Mouse (Mus musculus): Measurements from ENCODE around the gene Pdlim1. TPM values are rescaled to one million over a fixed set of nuclear protein-coding genes. Genes with fewer than 3 reads are reported as not detected.
A peak's percentile ranks its signal among the peaks of the same experiment; 100 is the strongest.

The Pdlim1 gene
- polyA plus RNA-seq, 1 experiment = 133 TPM

GRCm38 (mm10) chr19:40268493-40268892 lies 3.1 kb downstream of the Pdlim1 start:
- TF ChIP-seq CTCF (IDR thresholded peaks at IDR 0.05; ENCODE audit: borderline replicate concordance, control insufficient read depth, extremely low read depth, insufficient read depth, low read length, poor library complexity) (no peak), POLR2A (IDR thresholded peaks at IDR 0.05; ENCODE audit: control insufficient read depth, extremely low read depth, insufficient read depth, low read length, poor library complexity) (no peak)
- no peak overlapping the region for H3K4me3 ChIP-seq (ENCODE audit: control insufficient read depth, insufficient read depth, low read length)
- H3K27ac ChIP-seq (ENCODE audit: control insufficient read depth, insufficient read depth, low read length) = no peak overlapping the region
- no peak for DNase-seq
- H3K36me3 ChIP-seq (ENCODE audit: control insufficient read depth, insufficient read depth, low read length) = no peaks in the 10 kb centered on the region
- H3K27me3 ChIP-seq (ENCODE audit: control insufficient read depth, insufficient read depth, low read length) = no peaks in the 10 kb centered on the region
- WGBS = 88% methylated on average over 3 of the region's 3 CpGs
- H3K4me1 ChIP-seq (replicated peaks; ENCODE audit: control insufficient read depth, insufficient read depth, low read length) = peaks cover 22% of the 10 kb centered on the region

GRCm38 (mm10) chr19:40267380-40267779 lies 4.3 kb downstream of the Pdlim1 start:
- H3K4me1 ChIP-seq (replicated peaks; ENCODE audit: control insufficient read depth, insufficient read depth, low read length) = peaks cover 22% of the 10 kb centered on the region

GRCm38 (mm10) chr19:40259485-40259884 lies 12.2 kb downstream of the Pdlim1 start:
- DNase-seq = no peak
- WGBS = 97% methylated on average over 1 of the region's 1 CpGs
- H3K4me3 ChIP-seq (ENCODE audit: control insufficient read depth, insufficient read depth, low read length) = no peak overlapping the region

More at GRCm38 (mm10) chr19:40267380-40267779, 4.3 kb downstream of the Pdlim1 start:
- Histone ChIP-seq H3K27me3 (ENCODE audit: control insufficient read depth, insufficient read depth, low read length) (no peaks in the 10 kb centered on the region), H3K36me3 (ENCODE audit: control insufficient read depth, insufficient read depth, low read length) (no peaks in the 10 kb centered on the region), H3K4me3 (ENCODE audit: control insufficient read depth, insufficient read depth, low read length) (no peak overlapping the region), H3K27ac (ENCODE audit: control insufficient read depth, insufficient read depth, low read length) (peak overlapping the region; percentile 31)
- TF ChIP-seq POLR2A (IDR thresholded peaks at IDR 0.05; ENCODE audit: control insufficient read depth, extremely low read depth, insufficient read depth, low read length, poor library complexity) = no peak
- TF ChIP-seq CTCF (IDR thresholded peaks at IDR 0.05; ENCODE audit: borderline replicate concordance, control insufficient read depth, extremely low read depth, insufficient read depth, low read length, poor library complexity) = no peak
- 48% methylated on average over 1 of the region's 1 CpGs for WGBS
- DNase-seq = peak; percentile 40

GRCm38 (mm10) chr19:40257396-40257795 lies 14.2 kb downstream of the Pdlim1 start:
- peak overlapping the region; percentile 30; the same call in 1 of the 2 replicates for H3K4me3 ChIP-seq (ENCODE audit: control insufficient read depth, insufficient read depth, low read length)
- WGBS = 3% methylated on average over 4 of the region's 4 CpGs

More at GRCm38 (mm10) chr19:40259485-40259884, 12.2 kb downstream of the Pdlim1 start:
- Histone ChIP-seq H3K36me3 (ENCODE audit: control insufficient read depth, insufficient read depth, low read length) (no peaks in the 10 kb centered on the region), H3K27me3 (ENCODE audit: control insufficient read depth, insufficient read depth, low read length) (no peaks in the 10 kb centered on the region), H3K27ac (ENCODE audit: control insufficient read depth, insufficient read depth, low read length) (no peak overlapping the region), H3K4me1 (replicated peaks; ENCODE audit: control insufficient read depth, insufficient read depth, low read length) (peaks cover 17% of the 10 kb centered on the region)
- no peak for TF ChIP-seq CTCF (IDR thresholded peaks at IDR 0.05; ENCODE audit: borderline replicate concordance, control insufficient read depth, extremely low read depth, insufficient read depth, low read length, poor library complexity)
- no peak for TF ChIP-seq POLR2A (IDR thresholded peaks at IDR 0.05; ENCODE audit: control insufficient read depth, extremely low read depth, insufficient read depth, low read length, poor library complexity)

GRCm38 (mm10) chr19:40256376-40257050 lies 15.1 kb downstream of the Pdlim1 start:
- TF ChIP-seq POLR2A (IDR thresholded peaks at IDR 0.05; ENCODE audit: control insufficient read depth, extremely low read depth, insufficient read depth, low read length, poor library complexity) (no peak), CTCF (IDR thresholded peaks at IDR 0.05; ENCODE audit: borderline replicate concordance, control insufficient read depth, extremely low read depth, insufficient read depth, low read length, poor library complexity) (no peak)
- Histone ChIP-seq H3K36me3 (ENCODE audit: control insufficient read depth, insufficient read depth, low read length) (peaks cover 4% of the 10 kb centered on the region), H3K4me1 (replicated peaks; ENCODE audit: control insufficient read depth, insufficient read depth, low read length) (peaks cover 20% of the 10 kb centered on the region), H3K27me3 (ENCODE audit: control insufficient read depth, insufficient read depth, low read length) (no peaks in the 10 kb centered on the region), H3K27ac (ENCODE audit: control insufficient read depth, insufficient read depth, low read length) (peak overlapping the region; percentile 97), H3K4me3 (ENCODE audit: control insufficient read depth, insufficient read depth, low read length) (no peak overlapping the region)
- WGBS = 49% methylated on average over 2 of the region's 2 CpGs
- DNase-seq = peak; percentile 38

More at GRCm38 (mm10) chr19:40257396-40257795, 14.2 kb downstream of the Pdlim1 start:
- peak; percentile 78 for DNase-seq
- peaks cover 20% of the 10 kb centered on the region for H3K4me1 ChIP-seq (replicated peaks; ENCODE audit: control insufficient read depth, insufficient read depth, low read length)
- H3K27ac ChIP-seq (ENCODE audit: control insufficient read depth, insufficient read depth, low read length) = peak overlapping the region; percentile 97
- H3K27me3 ChIP-seq (ENCODE audit: control insufficient read depth, insufficient read depth, low read length) = no peaks in the 10 kb centered on the region
- no peak for TF ChIP-seq CTCF (IDR thresholded peaks at IDR 0.05; ENCODE audit: borderline replicate concordance, control insufficient read depth, extremely low read depth, insufficient read depth, low read length, poor library complexity)
- no peak for TF ChIP-seq POLR2A (IDR thresholded peaks at IDR 0.05; ENCODE audit: control insufficient read depth, extremely low read depth, insufficient read depth, low read length, poor library complexity)
- H3K36me3 ChIP-seq (ENCODE audit: control insufficient read depth, insufficient read depth, low read length) = no peaks in the 10 kb centered on the region

- no peak overlapping the region for H3K27ac ChIP-seq (ENCODE audit: control insufficient read depth, insufficient read depth, low read length)
- H3K36me3 ChIP-seq (ENCODE audit: control insufficient read depth, insufficient read depth, low read length) = peaks cover 12% of the 10 kb centered on the region
- WGBS = 88% methylated on average over 1 of the region's 1 CpGs
Measured at GRCm38 (mm10) chr19:40255561-40255960, 16.1 kb downstream of the Pdlim1 start.

More at GRCm38 (mm10) chr19:40255561-40255960, 16.1 kb downstream of the Pdlim1 start:
- Histone ChIP-seq H3K4me3 (ENCODE audit: control insufficient read depth, insufficient read depth, low read length) (no peak overlapping the region), H3K4me1 (replicated peaks; ENCODE audit: control insufficient read depth, insufficient read depth, low read length) (peaks cover 20% of the 10 kb centered on the region), H3K27me3 (ENCODE audit: control insufficient read depth, insufficient read depth, low read length) (no peaks in the 10 kb centered on the region)
- no peak for TF ChIP-seq CTCF (IDR thresholded peaks at IDR 0.05; ENCODE audit: borderline replicate concordance, control insufficient read depth, extremely low read depth, insufficient read depth, low read length, poor library complexity)
- DNase-seq = no peak
